Mouse (Mus musculus) heart, embryonic 14.5 days (tissue): ENCODE measurements at regions not wholly inside any gene's neighbourhood (a gene's known extent, or its start where the extent isn't known, plus 50 kb on each side); places are given as distances from the start of the nearest gene placed in this dataset.

Source experiments
- ATAC-seq: fragments of 200-750 bp; cut with Nextera tagmentation; 2 replicates; pipeline ENCODE4 v1.8.0; 2017; ENCODE audit warnings: low read depth, moderate TSS enrichment; ENCODE audit not compliant: insufficient number of reproducible peaks, insufficient read depth, low FRiP score
- H3K27ac ChIP-seq, 2 experiments: fragments of 200-500 bp in 1 of 2; fragments of 300-500 bp in 1 of 2; sonication (generic) in 1 of 2; replicated peaks in 1 of 2; 2 replicates each; pipeline ENCODE4 v1.5.1; 2012 to 2014; ENCODE audit warnings: low read depth in 2 of 2, low read length in 2 of 2, control low read depth in 1 of 2, mild to moderate bottlenecking in 1 of 2, mixed read lengths in 1 of 2; ENCODE audit not compliant: control insufficient read depth in 1 of 2, insufficient read depth in 1 of 2
- H3K27me3 ChIP-seq: fragments of 300-500 bp; sonication (generic); 2 replicates; pipeline ENCODE4 v1.6.1; 2014; ENCODE audit warnings: mild to moderate bottlenecking, low read length, control low read depth; ENCODE audit not compliant: control insufficient read depth, insufficient read depth
- H3K36me3 ChIP-seq: fragments of 300-500 bp; sonication (generic); 2 replicates; pipeline ENCODE4 v1.6.1; 2014; ENCODE audit warnings: mild to moderate bottlenecking, control low read depth, low read length, mixed read lengths; ENCODE audit not compliant: control insufficient read depth, insufficient read depth
- H3K4me1 ChIP-seq, 2 experiments: fragments of 200-500 bp in 1 of 2; fragments of 300-500 bp in 1 of 2; sonication (generic) in 1 of 2; 2 replicates each; pipeline ENCODE4 v1.6.1; 2012 to 2014; ENCODE audit warnings: low read length in 2 of 2, control low read depth in 1 of 2, mixed read lengths in 1 of 2; ENCODE audit not compliant: control insufficient read depth in 2 of 2, insufficient read depth in 2 of 2
- H3K4me2 ChIP-seq: fragments of 300-500 bp; sonication (generic); 2 replicates; pipeline ENCODE4 v1.6.1; 2014; ENCODE audit warnings: mild to moderate bottlenecking, low read length
- H3K4me3 ChIP-seq, 2 experiments: fragments of 200-500 bp in 1 of 2; fragments of 300-500 bp in 1 of 2; sonication (generic) in 1 of 2; 2 replicates each; pipeline ENCODE4 v1.5.1; 2012 to 2014; ENCODE audit warnings: low read length in 2 of 2, mild to moderate bottlenecking in 2 of 2, control low read depth in 1 of 2, low read depth in 1 of 2, moderate library complexity in 1 of 2; ENCODE audit not compliant: control insufficient read depth in 1 of 2, insufficient read depth in 1 of 2
- H3K9ac ChIP-seq: fragments of 300-500 bp; sonication (generic); 2 replicates; pipeline ENCODE4 v1.6.1; 2014; ENCODE audit warnings: mild to moderate bottlenecking, low read length
- H3K9me3 ChIP-seq: fragments of 300-500 bp; sonication (generic); 2 replicates; pipeline ENCODE4 v1.6.1; 2016; ENCODE audit warnings: low read length, control low read depth; ENCODE audit not compliant: control insufficient read depth
- WGBS: fragments of 180-500 bp; shearing (Covaris S2); extraction: QIAGEN DNeasy Blood & Tissue Kit; methylation state at CpG from one replicate; pipeline ENCODE4 v1.1.7; 2014; 5-methylcytosine and 5-hydroxymethylcytosine counted together

DNA sequence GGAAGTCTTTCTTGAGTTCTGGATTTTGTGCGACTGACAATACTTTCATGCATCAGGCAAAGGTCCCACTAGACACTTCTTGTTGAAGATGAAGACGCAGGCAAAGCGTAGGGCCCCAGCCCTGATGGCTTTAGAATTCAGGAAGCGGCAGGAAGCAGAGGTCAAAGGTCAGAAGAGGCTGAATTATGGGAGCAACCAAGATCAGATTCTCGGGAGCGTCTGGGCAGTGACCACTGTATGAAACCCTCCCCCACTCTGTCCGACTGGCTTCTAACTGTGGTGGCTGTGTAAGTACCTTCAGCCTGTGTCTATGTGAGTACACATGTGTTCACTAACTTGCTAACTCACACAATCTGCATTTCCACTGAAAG lies 160.9 kb upstream of the Haao start:
- ATAC-seq = no peak
- Histone ChIP-seq H3K9ac (no peak overlapping the region), H3K4me2 (no peak overlapping the region), H3K27ac (no peak overlapping the region), H3K9me3 (no peaks in the 10 kb centered on the region), H3K36me3 (no peaks in the 10 kb centered on the region), H3K4me1 (no peaks in the 10 kb centered on the region; a peak in 1 of 4 replicates), H3K27me3 (no peaks in the 10 kb centered on the region), H3K4me3 (no peak overlapping the region)
- 63% methylated on average over 7 of the region's 7 CpGs for WGBS

DNA sequence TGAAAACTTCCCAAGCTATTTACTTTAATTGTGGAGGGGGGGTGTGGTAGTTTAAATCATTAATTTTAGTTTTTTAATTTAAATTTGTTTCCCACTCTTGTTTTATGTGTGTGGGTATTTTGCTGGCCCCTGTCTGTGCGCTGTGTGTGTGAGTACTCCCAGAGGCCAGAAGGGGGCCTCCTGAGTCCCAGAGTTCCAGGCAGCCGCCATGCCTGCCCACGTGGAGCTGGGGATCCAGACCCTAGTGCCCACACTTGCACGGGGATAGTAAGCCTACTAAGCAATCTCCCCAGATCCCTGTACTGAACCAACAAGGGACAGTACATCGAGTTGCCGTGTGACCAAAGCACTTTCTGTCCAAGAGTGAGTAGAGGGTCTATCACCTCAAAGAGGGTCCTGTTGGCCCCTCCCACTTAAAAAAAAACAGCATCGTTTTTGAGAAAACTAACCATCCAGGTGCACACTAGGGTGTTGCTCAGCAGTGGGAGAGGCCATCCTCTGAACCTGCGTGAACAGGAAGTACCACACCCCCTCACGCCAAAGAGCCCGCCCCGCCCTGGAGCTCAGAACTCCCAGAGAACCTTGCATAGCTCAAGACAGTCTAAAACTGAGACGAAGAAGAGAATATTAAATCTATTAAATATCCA lies 160.4 kb upstream of the Haao start:
- no peak for ATAC-seq
- no peaks in the 10 kb centered on the region; a peak in 1 of 4 replicates for H3K4me1 ChIP-seq
- H3K9me3 ChIP-seq = no peaks in the 10 kb centered on the region
- H3K9ac ChIP-seq = no peak overlapping the region
- no peaks in the 10 kb centered on the region for H3K27me3 ChIP-seq
- H3K36me3 ChIP-seq = no peaks in the 10 kb centered on the region
- WGBS = 85% methylated on average over 12 of the region's 12 CpGs
- H3K4me2 ChIP-seq = no peak overlapping the region
- H3K27ac ChIP-seq = no peak overlapping the region
- H3K4me3 ChIP-seq = no peak overlapping the region

DNA sequence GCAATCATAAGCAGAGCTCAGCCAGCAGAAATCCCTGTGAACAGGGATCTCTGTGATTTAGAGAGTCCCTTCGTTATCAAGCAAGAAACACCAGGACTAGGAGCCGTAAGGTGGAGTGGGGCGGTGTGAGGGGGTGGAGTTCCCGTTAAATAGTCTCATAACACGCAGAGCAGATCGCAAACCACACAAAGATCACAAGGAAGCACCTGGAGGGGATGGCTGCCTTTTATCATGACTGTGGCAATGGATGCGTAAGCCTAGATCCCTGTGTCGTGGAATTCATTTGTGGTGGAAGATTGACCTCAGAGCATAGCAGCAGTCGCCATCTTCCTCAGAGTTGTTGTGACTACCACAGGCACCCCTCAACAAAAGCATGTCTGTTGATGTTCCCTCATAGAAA lies 159.0 kb upstream of the Haao start:
- H3K9ac ChIP-seq = no peak overlapping the region
- no peaks in the 10 kb centered on the region for H3K27me3 ChIP-seq
- no peak overlapping the region for H3K4me2 ChIP-seq
- H3K9me3 ChIP-seq = no peaks in the 10 kb centered on the region
- H3K36me3 ChIP-seq = no peaks in the 10 kb centered on the region
- H3K4me3 ChIP-seq = no peak overlapping the region
- WGBS = 93% methylated on average over 9 of the region's 9 CpGs
- no peak for ATAC-seq
- no peak overlapping the region for H3K27ac ChIP-seq
- H3K4me1 ChIP-seq = no peaks in the 10 kb centered on the region; a peak in 1 of 4 replicates

DNA sequence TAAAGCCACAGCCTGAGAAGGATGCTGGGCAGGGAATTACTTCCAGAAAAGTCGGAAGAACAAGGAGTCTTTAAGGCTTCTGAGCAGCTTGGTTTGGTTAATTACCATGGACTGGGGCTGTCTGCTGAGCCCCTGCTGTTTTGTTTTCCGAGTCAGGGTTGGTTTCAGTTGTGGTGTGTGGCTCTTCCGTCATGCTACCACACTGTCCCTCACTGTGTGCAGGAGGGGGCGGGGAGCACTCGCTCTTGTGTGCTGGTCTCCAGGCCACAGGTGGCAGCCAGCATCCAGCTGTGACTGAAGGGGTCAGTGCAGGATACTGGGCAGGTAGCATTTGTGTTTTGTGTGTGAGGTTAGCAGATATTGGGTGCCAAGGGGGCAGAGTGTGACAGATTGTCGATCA lies 156.5 kb upstream of the Haao start:
- H3K27me3 ChIP-seq = no peaks in the 10 kb centered on the region
- no peak overlapping the region for H3K27ac ChIP-seq
- no peaks in the 10 kb centered on the region; a peak in 1 of 4 replicates for H3K4me1 ChIP-seq
- 68% methylated on average over 6 of the region's 6 CpGs for WGBS
- no peak for ATAC-seq
- no peaks in the 10 kb centered on the region for H3K9me3 ChIP-seq
- no peak overlapping the region for H3K9ac ChIP-seq
- no peaks in the 10 kb centered on the region for H3K36me3 ChIP-seq
- H3K4me2 ChIP-seq = no peak overlapping the region
- no peak overlapping the region for H3K4me3 ChIP-seq

DNA sequence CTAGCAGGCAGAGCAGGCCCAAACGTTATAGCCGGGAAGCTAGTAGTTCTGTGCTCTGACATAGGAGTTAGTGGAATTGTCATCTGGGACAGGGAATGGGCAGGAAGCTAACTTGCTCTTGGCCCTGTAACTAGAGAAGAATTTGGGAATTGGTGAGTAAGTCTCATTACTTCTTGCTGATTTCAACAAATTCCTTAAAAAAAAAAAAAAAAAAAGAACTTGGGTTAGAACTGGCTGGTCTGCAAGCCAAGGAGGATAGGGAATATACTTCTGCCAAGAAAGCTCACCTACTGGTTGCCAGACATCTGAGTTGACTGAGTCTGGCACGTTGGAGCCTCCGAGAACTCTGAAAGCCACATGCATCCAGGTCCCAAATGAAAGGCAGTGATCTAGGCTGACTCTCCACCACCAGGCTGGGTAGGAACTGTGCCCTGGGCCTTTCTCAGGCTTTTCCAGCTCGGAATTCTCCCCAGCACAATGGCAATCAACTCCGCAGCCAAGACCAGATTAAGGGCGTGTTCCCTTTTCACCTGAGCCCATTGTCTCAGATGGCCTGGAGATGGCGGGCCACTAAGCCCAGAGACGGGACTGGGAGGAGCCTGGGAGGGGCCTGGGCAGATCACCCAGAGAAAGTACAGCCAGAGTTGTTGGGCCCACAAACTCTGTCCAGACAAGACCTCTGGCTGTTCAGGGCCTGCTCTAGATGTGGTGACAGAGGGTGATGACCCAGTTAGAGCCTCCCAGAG lies 155.9 kb upstream of the Haao start:
- Histone ChIP-seq H3K27ac (0 out of 4 replicates have a peak overlapping the region, but pooled peaks of 1 of the 2 experiments have one; percentile 9), H3K27me3 (no peaks in the 10 kb centered on the region), H3K4me3 (no peak overlapping the region), H3K4me2 (no peak overlapping the region), H3K36me3 (no peaks in the 10 kb centered on the region), H3K9ac (no peak overlapping the region), H3K4me1 (no peaks in the 10 kb centered on the region), H3K9me3 (no peaks in the 10 kb centered on the region)
- ATAC-seq = no peak
- WGBS = 59% methylated on average over 9 of the region's 9 CpGs

DNA sequence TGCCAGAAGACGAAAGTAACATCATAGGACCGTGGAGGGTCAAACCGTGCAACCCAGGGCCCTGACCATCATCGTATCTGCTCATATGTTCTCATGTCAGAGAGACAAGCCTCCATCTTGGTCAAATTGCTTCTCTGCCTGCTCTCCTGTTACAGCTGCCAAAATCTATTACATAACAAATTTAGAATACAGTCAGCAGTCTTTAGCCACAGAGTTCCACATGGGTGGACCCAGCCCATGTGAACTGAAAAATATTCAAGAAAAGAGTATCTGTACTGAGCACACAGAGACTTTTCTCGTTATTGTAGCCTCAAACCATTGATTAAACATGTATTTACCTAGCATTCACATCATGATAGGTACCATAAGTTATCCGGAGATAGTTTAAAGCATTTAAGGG lies 155.2 kb upstream of the Haao start:
- no peaks in the 10 kb centered on the region for H3K4me1 ChIP-seq
- H3K36me3 ChIP-seq = no peaks in the 10 kb centered on the region
- H3K9ac ChIP-seq = no peak overlapping the region
- no peak overlapping the region for H3K4me3 ChIP-seq
- 88% methylated on average over 6 of the region's 6 CpGs for WGBS
- H3K27me3 ChIP-seq = no peaks in the 10 kb centered on the region
- H3K27ac ChIP-seq = no peak overlapping the region
- ATAC-seq = no peak
- no peaks in the 10 kb centered on the region for H3K9me3 ChIP-seq
- H3K4me2 ChIP-seq = no peak overlapping the region

DNA sequence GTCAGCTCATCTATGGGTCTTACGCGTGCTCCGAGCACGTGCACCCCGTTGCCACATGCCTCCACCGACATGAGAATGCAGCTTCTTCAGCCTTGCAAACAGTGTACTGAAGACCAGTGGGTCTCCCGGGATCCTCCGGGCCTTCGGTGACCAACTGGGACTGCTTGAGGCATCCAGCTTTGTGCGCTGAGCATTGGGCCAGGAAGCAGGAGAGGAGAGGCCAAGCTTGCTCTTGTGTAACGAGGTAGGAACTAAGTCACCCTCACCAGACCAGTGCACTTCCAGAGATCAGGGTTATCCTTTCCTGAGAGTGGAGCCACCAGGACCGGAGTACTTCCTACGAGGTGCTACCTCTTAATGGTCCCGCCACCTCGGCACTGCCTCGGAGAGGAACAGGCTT lies 154.6 kb upstream of the Haao start:
- WGBS = 94% methylated on average over 16 of the region's 16 CpGs
- ATAC-seq = no peak

DNA sequence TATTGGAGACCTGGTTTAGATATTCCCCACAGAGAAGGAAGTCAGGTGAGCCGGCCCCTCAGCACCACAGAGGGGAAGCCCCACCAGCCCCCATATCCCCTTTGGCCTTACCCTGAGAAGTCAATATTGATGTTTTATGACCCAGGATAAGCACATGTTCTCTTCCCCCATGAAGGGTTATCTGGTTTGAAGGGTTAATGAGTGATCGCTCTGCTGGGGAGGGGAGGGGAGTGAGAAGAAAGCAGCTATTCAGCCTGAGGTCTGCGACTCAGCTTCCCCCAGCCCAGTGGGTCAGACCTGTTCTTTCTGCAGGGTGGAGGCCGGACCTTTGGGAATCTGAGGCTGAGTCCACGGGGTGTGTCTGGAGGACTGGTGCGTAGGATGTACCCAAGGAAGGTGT lies 152.4 kb upstream of the Haao start:
- no peak overlapping the region for H3K4me2 ChIP-seq
- no peaks in the 10 kb centered on the region for H3K27me3 ChIP-seq
- ATAC-seq = no peak
- no peaks in the 10 kb centered on the region for H3K36me3 ChIP-seq
- no peaks in the 10 kb centered on the region for H3K9me3 ChIP-seq
- 70% methylated on average over 6 of the region's 6 CpGs for WGBS
- no peak overlapping the region for H3K9ac ChIP-seq
- H3K27ac ChIP-seq = no peak overlapping the region
- H3K4me1 ChIP-seq = no peaks in the 10 kb centered on the region
- no peak overlapping the region for H3K4me3 ChIP-seq

More for the DNA sequence above, 154.6 kb upstream of the Haao start:
- Histone ChIP-seq H3K9me3 (no peaks in the 10 kb centered on the region), H3K4me1 (no peaks in the 10 kb centered on the region), H3K27ac (no peak overlapping the region), H3K27me3 (no peaks in the 10 kb centered on the region), H3K4me2 (no peak overlapping the region), H3K36me3 (no peaks in the 10 kb centered on the region), H3K9ac (no peak overlapping the region), H3K4me3 (no peak overlapping the region)
